Mouse (Mus musculus) retina, adult 2 months (tissue): Measurements from ENCODE around the gene Tnks2.
"Not testable (repeated sequence)": the region's sequence is repeated elsewhere in the genome, so short reads cannot be mapped to it uniquely, and the experiment has no call there.

Experiments used
- DNase-seq: peaks from one replicate; pipeline ENCODE4 v3.0.0-alpha.2; 2012; ENCODE audit warnings: low read depth, low spot score

Gene Tnks2

GRCm38 (mm10) chr19:36822701-36823100, 11.3 kb upstream of the Tnks2 start:
- DNase-seq = no peak

- DNase-seq = no peak
These were observed 6.4 kb upstream of the Tnks2 start for GRCm38 (mm10) chr19:36827650-36828049.

- no peak for DNase-seq
These were observed 5.7 kb upstream of the Tnks2 start for GRCm38 (mm10) chr19:36828322-36828721.

- DNase-seq = no peak
These were observed 863 bp upstream of the Tnks2 start for GRCm38 (mm10) chr19:36832951-36833787.

GRCm38 (mm10) chr19:36834532-36835431, 750 bp downstream of the Tnks2 start:
- no peak for DNase-seq

- no peak for DNase-seq
These were observed 2.0 kb downstream of the Tnks2 start for GRCm38 (mm10) chr19:36836035-36836434.

GRCm38 (mm10) chr19:36840301-36840700, 6.3 kb downstream of the Tnks2 start:
- DNase-seq = no peak

- DNase-seq = no peak
These were observed 9.8 kb downstream of the Tnks2 start for GRCm38 (mm10) chr19:36843866-36844265.

GRCm38 (mm10) chr19:36845924-36846323, 11.9 kb downstream of the Tnks2 start:
- DNase-seq = no peak

- DNase-seq = no peak
These were observed 19.8 kb downstream of the Tnks2 start for GRCm38 (mm10) chr19:36853831-36854230.

- no peak for DNase-seq
These were observed 23.8 kb downstream of the Tnks2 start for GRCm38 (mm10) chr19:36857851-36858250.

- no peak for DNase-seq
These were observed 26.4 kb downstream of the Tnks2 start for GRCm38 (mm10) chr19:36860393-36860792.

- no peak for DNase-seq
These were observed 31.9 kb downstream of the Tnks2 start for GRCm38 (mm10) chr19:36865905-36866304.

- no peak for DNase-seq
These were observed 33.4 kb downstream of the Tnks2 start for GRCm38 (mm10) chr19:36867416-36867815.

- not testable (repeated sequence) for DNase-seq
These were observed 34.6 kb downstream of the Tnks2 start for GRCm38 (mm10) chr19:36868675-36869074.

- DNase-seq = no peak
These were observed 40.6 kb downstream of the Tnks2 start for GRCm38 (mm10) chr19:36874651-36875050.

GRCm38 (mm10) chr19:36877329-36877728, 43.3 kb downstream of the Tnks2 start:
- DNase-seq = no peak

- no peak for DNase-seq
These were observed 44.9 kb downstream of the Tnks2 start for GRCm38 (mm10) chr19:36878743-36879495.

- no peak for DNase-seq
These were observed 49.1 kb downstream of the Tnks2 start for GRCm38 (mm10) chr19:36883119-36883518.

GRCm38 (mm10) chr19:36886316-36886715, 52.3 kb downstream of the Tnks2 start:
- DNase-seq = no peak

- no peak for DNase-seq
These were observed 53.7 kb downstream of the Tnks2 start for GRCm38 (mm10) chr19:36887706-36888105.

GRCm38 (mm10) chr19:36891746-36892145, 57.7 kb downstream of the Tnks2 start:
- no peak for DNase-seq
